Mouse (Mus musculus) ES-Bruce4 (cell line): ENCODE data around the gene Mtmr2.

Experiments
- CTCF ChIP-seq: IDR thresholded peaks from one replicate; pipeline ENCODE4 v1.8.1; 2011; ENCODE audit warnings: low read depth, low read length
- EP300 ChIP-seq: IDR thresholded peaks from 2 replicates; pipeline ENCODE4 v1.6.1; 2011; ENCODE audit warnings: low read depth, low read length; ENCODE audit not compliant: insufficient read depth
- POLR2A ChIP-seq: IDR thresholded peaks from one replicate; pipeline ENCODE4 v1.8.1; 2011; ENCODE audit warnings: low read length; ENCODE audit not compliant: insufficient read depth

- TF ChIP-seq CTCF (no peak), EP300 (no peak), POLR2A (no peak)
Measured at GRCm38 (mm10) chr9:13820774-13821173, 72.6 kb downstream of the Mtmr2 start.
